Mouse (Mus musculus) c-Kit-positive CD71-positive TER-119-positive erythroid progenitor cells, embryonic 14.5 days (primary cell): ENCODE measurements around the gene Atp5d.

Experiments used
- DNase-seq: peaks from one replicate; pipeline ENCODE4 v3.0.0-alpha.2; 2013; ENCODE audit warnings: low spot score

Atp5d gene

DNA sequence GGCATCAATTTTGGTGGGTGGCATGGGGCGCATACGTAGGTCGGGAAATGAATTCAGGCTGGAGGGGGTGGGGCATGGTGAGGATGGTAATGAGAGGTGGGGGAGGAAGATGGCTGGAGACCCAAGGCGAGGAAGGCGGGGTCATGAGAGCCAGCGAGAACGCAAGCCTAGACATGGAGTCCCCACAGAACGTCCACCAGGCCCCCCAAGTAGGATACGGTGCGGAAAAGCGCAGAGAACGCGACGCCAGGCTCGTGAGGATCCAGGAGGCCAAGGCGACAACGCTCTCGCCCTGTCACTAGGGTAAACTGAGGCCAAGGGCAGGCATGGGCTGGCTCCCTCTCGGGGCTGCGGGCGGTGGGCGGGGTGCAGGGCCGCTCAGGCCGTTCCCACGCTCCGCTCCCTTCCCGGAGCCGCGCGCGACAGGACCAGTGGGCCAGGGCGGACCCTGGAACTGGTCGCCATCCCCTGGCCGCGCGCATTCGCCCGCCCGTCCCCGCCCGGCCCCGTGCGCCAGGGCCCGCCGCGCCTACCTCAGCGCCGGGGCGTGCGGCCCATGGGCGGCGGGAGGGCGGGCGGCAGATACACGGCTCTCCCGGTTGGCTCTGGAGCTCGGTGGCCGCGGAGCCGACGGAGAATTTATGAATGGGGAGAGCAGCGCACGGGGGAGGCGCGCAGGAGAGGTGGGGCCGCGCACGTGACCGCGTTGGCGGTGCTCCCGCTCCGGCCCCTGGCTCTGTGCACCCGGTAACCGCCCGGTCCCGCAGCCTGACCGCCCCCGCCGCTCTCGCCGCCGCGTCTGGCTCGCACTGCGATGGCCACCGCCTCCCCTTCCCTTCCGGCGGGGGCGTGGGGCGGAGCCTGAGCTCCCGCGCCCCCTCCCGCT lies at the start of gene Atp5d:
Gene Atp5d (plus strand): TSS at position 80 of the 886 bp plus-strand sequence.
- DNase-seq: no peak

DNA sequence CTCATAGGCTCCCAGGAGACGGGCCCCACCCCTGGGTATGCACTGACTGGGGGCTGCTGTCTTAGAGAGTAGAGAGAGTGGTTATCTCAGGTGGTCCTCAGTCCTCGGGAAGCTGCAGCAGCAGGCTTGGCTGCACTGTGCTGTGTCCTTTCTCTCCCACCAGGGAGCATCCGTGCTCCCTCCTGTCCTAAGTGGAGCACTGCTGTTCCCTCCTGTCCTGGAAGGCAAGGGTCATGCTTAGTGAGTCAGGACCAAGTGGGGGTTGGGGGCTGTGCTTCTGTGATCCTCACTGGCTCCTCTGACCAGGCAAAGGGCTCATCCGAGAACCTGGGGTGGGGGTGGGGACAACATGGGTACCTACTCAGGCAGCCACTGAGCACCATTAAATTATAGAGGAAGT lies 49.3 kb upstream of the Atp5d start:
- no peak for DNase-seq

DNA sequence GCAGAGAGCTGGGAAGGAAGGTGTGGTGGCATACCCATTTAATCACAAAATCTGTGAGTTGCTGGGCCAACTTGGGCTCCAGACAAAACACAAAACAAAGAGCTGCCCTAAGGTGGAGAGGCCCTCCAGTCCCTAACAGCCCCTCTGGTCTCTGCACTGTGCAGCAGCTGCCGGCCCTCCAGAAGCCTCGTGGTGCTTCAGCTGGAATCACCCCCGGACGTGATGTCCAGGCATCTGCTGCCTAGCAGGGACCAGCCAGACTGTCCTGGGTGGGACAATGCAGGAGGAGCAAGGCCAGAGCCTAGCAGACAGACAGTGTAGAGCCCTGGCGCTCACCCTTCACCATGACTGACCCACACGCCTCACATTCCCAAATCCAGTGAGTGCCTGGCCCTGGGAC lies 46.9 kb upstream of the Atp5d start:
- no peak for DNase-seq

DNA sequence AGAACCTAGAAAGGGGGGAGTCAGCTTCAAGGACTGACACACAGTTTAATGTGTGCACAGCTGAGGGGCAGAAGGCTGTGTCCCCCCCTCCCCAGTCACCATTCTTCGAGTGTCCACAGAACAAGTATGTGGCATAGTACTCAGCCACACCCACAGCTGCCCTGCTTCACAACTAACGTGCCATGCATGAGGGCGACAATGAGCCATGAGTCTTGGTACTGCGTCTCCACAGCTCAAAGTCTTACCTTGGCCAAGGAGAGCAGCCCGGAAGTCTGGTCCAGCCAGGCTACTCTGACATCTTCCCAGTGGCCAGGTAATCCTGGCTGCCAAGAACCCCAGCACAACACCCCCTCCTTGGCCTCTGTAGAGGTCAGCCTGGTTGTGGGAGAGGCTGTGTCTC lies 45.7 kb upstream of the Atp5d start:
- no peak for DNase-seq

DNA sequence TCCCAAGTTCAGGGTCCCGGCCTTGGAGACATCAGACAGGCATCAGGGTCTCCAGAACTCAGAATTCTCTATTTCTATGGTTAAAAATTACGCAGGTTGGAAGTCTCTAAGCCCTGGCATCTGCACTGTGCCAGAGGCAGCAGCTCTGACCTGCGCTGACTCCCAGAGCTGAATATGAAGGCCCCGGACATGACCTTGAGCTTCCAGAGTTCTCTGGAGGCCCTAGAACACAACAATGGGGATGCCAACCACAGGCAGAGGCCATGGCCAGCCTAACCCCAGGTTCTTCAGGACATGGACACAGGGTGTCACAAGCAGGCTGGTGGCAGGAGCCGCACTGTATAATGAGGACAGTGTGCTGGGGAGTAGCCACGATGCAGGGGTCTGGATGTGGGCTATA lies 44.3 kb upstream of the Atp5d start:
- DNase-seq: no peak

GRCm38 (mm10) chr10:80094684-80095083 lies 43.7 kb upstream of the Atp5d start:
- DNase-seq: no peak

DNA sequence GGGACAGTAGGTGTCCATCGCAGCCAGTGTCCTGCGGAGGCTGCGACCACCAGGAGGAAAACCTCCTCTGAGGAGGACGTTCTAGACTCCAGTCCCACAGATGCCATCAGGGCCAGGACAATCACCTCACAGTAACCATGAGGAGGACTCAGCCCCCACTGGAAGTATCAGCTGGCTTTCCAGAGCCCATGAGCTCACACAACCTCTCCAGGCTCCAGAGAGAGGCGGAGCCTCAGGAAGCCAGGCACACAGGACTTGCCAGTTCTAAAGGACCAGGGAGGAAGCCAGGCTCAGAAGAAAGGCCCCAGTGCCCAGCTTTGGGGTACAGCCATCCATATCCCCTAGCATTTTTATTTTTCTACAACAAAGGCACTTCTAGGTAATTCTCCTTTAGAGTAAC lies 42.9 kb upstream of the Atp5d start:
- no peak for DNase-seq

- DNase-seq: no peak
Observed at GRCm38 (mm10) chr10:80097275-80097674, 41.2 kb upstream of the Atp5d start.

DNA sequence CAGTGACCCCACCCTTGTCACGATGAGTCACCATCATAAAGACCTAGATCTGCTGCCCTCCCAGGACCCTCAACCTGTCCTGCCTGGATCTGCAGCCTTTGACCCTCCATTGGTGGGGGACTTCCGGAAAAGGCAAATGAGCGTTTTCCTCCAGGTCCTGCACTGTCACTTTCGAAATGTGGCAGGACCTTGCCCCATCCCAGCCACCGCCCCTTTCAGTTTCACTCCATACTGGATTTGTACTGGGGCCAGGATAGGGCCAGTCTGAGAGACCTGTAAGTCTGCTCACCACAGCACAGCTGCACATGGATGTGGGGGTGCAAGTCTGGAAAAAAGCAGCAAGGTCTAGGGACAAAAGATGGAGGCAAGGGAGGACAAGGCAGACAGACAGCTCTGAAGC lies 39.8 kb upstream of the Atp5d start:
- DNase-seq: no peak

GRCm38 (mm10) chr10:80100982-80101381 lies 37.5 kb upstream of the Atp5d start:
- DNase-seq: peak; percentile 44

DNA sequence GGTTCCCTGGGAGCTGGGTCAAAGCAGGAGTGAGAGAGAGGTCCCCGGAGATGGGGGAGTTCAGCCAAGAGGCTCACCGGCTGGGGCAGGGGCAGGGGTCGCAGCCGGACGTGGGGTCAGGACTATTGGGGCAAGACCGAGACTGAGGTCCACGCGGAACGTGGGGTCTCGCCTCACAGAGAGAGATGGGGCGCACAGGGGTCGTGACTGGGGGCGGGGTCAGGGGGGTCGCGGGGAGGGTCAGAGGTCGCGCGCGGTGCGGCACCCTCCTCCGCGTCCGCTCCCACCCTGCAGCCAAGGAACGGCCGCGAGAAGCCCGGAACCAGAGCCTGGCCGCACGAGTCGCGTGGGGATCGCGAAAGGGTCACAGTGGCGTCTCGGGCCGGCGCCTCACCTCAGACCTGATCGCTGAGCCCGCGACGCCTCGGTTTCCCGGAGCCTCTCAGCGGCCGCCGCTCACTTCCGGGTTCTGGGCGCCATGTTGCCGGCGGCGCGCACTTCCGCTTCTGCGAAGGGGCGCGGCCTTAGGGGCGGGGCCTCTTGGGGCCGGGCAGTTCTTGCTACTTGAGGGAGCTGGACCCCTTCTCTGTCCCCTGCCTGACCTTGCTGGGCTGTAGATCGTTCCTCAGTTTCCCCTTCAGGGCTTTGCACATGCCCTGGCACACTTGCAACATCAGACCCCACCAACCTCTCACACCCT lies 36.1 kb upstream of the Atp5d start:
- DNase-seq: peak; percentile 77

- DNase-seq: peak; percentile 60
Observed at GRCm38 (mm10) chr10:80103032-80103431, 35.4 kb upstream of the Atp5d start.

DNA sequence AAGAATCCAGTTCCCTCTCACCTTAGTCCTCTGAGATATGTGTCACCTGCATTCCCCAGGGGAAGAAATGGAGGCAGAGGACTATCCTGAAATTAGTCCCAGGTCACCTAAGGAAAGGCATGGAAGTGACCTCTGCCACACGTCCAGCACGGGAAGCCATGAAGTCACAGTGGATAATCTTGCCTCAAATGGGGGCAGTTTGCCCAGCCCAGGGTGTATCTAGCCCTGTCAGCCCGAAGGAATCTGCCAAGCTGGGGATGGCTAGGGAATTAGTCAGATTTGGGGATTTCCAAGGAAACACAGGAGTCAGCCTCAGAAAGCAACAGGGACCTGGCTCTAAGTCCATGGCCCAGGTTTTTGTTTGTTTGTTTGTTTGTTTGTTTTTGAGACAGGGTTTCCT lies 34.3 kb upstream of the Atp5d start:
- no peak for DNase-seq

GRCm38 (mm10) chr10:80105460-80105859 lies 33.0 kb upstream of the Atp5d start, which contains the start of gene Sbno2:
Gene Sbno2 (minus strand): TSS chr10:80105571.
- DNase-seq: no peak

- no peak for DNase-seq
Observed at GRCm38 (mm10) chr10:80105926-80106325, 32.5 kb upstream of the Atp5d start.

- no peak for DNase-seq
Observed at GRCm38 (mm10) chr10:80107678-80108077, 30.8 kb upstream of the Atp5d start.

GRCm38 (mm10) chr10:80114341-80115284 lies 23.8 kb upstream of the Atp5d start:
- DNase-seq: peak; percentile 94

- DNase-seq: peak; percentile 100
Observed at GRCm38 (mm10) chr10:80115290-80115943, 23.0 kb upstream of the Atp5d start, which contains the start of gene Stk11. Gene Stk11 (plus strand): TSS chr10:80115803.

- DNase-seq: no peak
Observed at GRCm38 (mm10) chr10:80115944-80116335, 22.5 kb upstream of the Atp5d start.

DNA sequence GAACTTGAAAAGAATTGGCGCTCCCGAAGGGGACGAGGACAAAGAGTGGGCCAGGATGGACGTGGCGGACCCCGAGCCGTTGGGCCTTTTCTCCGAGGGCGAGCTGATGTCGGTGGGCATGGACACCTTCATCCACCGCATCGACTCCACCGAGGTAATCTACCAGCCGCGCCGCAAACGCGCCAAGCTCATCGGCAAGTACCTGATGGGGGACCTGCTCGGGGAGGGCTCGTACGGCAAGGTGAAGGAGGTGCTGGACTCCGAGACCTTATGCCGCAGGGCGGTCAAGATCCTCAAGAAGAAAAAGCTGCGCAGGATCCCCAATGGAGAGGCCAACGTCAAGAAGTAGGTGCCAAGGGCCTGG lies 21.9 kb upstream of the Atp5d start:
- no peak for DNase-seq

DNA sequence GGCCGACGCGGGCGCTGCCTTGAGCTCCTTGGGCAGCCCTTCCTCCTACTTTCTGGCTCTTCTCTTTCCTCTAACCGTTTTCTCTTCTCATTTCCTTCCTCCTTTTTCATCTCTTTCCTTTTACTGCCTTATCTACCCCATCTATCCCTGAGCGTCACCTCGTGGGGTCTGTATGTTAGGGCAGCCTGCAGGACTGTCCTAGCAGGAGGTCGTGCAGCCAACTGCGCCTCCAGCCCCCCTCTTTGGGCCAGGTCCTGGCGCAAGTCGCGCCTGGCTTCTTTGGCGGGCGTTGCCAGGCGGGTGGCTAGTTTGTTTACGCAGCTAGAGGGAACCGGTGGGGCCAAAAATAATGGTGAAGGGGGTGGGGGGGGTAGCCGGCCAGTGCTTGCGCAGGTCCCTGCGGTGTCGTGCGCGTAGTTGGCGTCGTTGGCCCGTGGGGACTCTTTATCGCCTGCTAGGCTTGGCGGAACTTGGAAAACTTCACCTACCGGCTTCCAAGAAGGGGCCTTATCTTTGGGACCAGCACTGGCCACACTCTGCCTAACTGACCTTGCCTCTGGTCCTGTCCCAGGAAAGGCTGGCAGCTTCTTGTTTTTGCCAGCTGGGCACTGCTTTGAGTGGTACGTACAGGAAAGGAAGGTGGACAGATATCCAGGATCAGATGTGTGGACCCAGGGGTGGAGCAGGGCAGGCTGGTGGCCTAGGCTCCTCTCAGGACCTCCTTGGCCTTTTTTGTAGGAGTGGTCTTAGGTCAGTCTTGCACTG lies 21.3 kb upstream of the Atp5d start:
- peak; percentile 77 for DNase-seq
